Mouse (Mus musculus): Measurements from ENCODE around the gene Srsf5. TPM values are rescaled to one million over a fixed set of nuclear protein-coding genes. Genes with fewer than 3 reads are reported as not detected.

Gene Srsf5
- total RNA-seq (2023), result 1,152 TPM

DNA sequence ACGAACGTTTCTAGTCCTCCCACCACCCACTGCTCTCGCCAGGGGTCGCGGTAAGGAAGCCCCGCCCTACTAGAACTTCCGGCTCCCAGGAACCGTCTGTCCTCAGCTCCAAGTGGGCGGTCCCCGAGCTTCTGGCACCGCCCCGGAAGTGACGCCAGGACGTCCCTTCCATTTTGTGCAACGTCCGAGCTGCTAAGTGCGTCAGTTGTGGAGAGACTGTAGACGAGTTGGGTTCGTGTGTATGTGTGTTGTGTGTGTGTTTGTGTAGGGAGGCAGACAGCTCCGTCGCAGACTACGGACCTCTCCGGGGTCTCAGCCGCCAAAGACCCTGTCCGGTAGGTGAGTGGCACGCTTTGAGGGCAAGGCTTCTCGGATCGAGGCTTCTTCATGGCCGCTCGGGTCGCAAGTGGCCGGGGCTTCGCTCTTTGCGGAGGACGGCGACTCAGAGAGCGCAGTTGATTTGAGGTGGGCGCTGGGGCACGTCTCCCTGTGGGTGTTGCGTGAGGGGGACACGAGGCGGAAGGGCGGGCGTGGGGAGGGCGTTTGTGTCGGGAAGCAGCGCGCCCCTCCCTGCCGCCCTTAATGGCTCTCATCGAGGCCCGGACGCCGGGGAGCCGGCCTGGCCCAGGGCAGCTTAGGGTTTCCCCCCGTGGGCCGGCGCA, at the start of gene Srsf5:
Gene Srsf5, plus strand, starts transcription at position 171 of the 662 bp plus-strand sequence.

DNA sequence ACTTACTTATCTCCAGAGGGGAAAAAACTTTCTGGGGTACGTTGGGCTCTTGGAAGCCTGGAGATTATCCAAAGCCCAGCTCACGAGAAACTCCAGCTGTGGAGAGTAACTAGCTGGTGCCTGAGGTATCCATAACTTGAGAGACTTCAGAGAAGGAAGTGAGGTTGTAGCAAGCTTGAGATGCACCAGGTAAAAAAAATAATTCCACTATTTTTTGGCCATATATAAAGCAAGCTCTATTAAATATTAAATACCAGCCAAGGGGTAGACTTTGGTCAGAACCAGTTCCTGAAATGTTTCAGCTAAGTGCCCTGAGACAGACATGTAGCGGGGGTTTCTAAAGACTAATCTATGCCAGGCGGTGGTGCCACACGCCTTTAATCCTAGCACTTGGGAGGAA, 23.3 kb downstream of the Srsf5 start, which contains the start of gene Slc10a1:
Gene Slc10a1, minus strand, starts transcription at position 101 of the 400 bp plus-strand sequence.

Other genes with a start within 250 kb of the Srsf5 start
- not detected for gene Ccdc177, start 184.8 kb upstream of the Srsf5 start, total RNA-seq (2023)
- 112 TPM for gene Susd6, start 155.0 kb upstream of the Srsf5 start, total RNA-seq (2023)
- not detected for gene Slc10a1, start 23.2 kb downstream of the Srsf5 start, total RNA-seq (2023)
- 0.28 TPM for gene Smoc1, start 81.3 kb downstream of the Srsf5 start, total RNA-seq (2023)

All from CD8-positive naive resting alpha-beta T cell, adult 57 days (primary cell).